Mouse (Mus musculus): ENCODE results near the gene Sspn.

The Sspn gene

GRCm38 (mm10) chr6:145973356-145973755 is 41.9 kb downstream of the Sspn start:
- DNase-seq (ENCODE audit: low spot score in 2 of 2), result no peak

DNA sequence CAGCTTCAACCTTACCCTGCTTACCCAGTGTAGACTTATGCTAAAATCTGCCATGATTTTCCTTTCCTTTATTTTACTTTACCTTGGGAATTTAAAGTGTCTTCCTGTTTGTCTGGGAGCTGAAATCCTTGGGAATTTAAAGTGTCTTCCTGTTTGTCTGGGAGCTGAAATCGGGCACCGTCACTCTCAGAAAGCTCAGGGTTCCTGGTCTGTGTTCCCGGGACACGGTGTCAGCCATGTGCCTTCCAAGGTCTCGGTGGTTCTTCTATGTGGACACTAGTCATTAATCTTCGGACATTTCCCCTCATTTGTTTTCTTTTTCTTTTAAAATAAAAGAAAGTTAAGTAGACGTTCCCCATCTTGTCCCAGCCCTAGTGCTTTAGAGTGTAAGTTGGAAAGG is 43.3 kb downstream of the Sspn start:
- DNase-seq (ENCODE audit: low spot score in 2 of 2), result no peak

GRCm38 (mm10) chr6:145977344-145977743 is 45.9 kb downstream of the Sspn start:
- no peak for DNase-seq (ENCODE audit: low spot score in 2 of 2)

DNA sequence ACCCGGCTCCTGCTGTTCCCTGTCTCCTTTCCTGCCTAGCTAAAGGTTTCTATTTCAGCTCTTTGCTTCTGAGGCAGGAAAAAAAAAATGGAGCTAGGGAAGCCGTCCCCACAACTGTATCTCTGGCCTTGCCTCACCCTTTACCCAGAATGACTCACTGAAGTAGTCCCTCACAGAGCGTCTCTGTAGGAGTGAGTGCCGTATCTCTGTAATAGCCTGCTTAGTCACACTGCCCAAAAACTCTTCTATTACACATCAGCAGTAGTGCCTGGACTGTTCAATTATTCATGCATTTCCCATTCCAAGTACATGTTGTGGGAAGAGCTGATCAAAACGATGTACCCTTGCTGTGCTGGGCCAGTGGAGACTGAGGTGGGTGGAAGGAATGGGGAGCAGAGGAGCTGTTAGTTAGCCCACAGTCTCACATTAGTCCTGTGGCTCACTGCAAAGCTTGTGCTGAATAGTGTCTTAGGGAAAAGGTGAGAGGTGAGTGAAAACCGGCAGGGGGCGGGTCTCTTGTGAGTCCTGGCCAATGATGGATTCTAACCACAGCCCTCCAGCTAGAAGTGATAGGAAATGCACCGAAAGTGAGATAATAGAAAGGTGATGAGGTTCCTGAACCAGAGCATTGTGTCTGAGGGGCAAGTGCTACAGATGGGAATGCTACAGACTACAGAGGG is 46.5 kb downstream of the Sspn start:
- DNase-seq (ENCODE audit: low spot score in 2 of 2), result peak in 1 of 2 experiments; percentile 33

DNA sequence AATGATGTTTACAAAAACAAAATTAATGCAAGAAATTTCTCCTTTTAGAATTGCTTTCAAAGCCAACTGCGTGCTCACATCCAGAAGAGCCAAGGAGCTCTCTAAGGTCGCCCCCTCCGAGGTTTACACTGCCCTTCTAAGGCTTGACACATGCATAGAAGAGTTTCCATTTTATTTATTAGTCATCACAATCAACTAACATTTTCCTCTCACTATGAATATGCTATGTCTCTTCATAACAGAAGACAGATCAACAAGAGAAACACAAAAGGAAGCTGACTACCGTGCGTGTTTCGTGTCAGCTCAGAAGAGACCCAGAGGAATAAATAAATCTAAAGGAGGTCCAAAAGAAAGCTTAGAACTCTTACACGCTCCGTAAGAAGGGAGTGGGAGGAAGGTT is 49.6 kb downstream of the Sspn start:
- no peak for DNase-seq (ENCODE audit: low spot score in 2 of 2)

DNA sequence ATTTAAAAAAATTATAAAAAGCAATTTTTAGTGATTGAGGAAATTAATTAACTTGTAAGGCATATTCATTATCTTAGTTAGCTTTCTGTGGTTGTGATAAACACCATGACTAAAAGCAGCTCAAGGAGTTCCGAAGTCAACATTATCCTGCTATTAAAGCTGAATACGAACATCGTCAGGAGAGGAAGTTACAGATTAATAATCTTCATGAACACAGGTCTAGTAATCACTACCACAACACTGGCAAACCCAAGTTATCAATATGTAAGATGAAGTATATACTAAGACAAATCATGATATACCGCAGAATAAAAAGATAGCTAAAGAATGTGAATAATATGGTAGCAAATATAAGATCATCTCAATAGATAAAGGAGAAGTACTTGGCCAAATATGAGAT is 50.9 kb downstream of the Sspn start:
- no peak for DNase-seq (ENCODE audit: low spot score in 2 of 2)

DNA sequence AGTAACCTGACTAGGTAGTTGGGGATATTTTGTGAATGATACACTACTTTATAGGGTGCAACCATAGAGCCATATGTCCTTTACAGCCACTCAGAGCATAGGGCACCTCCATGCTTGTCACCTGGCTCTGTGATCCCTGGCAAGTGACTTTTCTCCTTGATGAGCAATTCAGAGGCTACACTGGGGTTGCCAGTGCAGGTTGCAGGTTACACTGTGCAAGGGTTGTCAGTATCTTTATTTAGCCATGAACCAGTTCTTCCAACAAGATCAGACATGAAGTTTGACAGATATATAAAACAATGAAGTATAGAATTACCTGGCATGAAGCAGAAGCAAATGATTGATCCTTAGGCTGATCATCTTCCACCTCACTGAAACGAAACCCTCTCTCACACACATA is 59.1 kb downstream of the Sspn start:
- peak in 1 of 2 experiments; percentile 42 for DNase-seq (ENCODE audit: low spot score in 2 of 2)

GRCm38 (mm10) chr6:145992526-145992925 is 61.1 kb downstream of the Sspn start:
- no peak for DNase-seq (ENCODE audit: low spot score in 2 of 2)

- DNase-seq (ENCODE audit: low spot score in 2 of 2), result peak in 1 of 2 experiments; percentile 21
These were observed 61.5 kb downstream of the Sspn start for GRCm38 (mm10) chr6:145992985-145993384.

- peak; percentile 47 to 83 for DNase-seq (ENCODE audit: low spot score in 2 of 2)
These were observed 67.0 kb downstream of the Sspn start for GRCm38 (mm10) chr6:145998314-145999007.

- DNase-seq (ENCODE audit: low spot score in 2 of 2), result no peak
These were observed 69.3 kb downstream of the Sspn start for GRCm38 (mm10) chr6:146000767-146001166.

GRCm38 (mm10) chr6:146001396-146002191 is 70.2 kb downstream of the Sspn start:
- no peak for DNase-seq (ENCODE audit: low spot score in 2 of 2)

DNA sequence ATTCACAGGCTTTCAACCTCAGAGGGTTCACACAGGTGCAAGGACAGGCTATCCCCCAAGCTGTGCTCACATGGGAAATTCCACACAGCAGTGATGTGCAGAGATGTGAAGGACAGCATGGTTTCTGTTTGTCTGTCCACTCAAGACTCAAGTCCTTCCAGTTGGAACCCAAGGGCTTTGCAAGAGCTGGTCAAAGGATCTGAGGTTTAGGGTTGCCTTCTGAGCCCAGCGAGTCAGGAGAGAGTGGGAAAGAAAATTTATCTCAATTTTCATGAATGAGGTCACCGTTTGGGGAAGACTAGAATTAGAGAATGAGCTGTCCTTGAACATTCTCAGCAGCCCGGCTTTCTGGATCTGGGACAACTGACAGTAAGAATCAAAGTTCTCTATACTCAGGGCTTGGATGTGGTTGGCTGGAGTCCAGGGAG is 72.7 kb downstream of the Sspn start:
- DNase-seq (ENCODE audit: low spot score in 2 of 2), result no peak

DNA sequence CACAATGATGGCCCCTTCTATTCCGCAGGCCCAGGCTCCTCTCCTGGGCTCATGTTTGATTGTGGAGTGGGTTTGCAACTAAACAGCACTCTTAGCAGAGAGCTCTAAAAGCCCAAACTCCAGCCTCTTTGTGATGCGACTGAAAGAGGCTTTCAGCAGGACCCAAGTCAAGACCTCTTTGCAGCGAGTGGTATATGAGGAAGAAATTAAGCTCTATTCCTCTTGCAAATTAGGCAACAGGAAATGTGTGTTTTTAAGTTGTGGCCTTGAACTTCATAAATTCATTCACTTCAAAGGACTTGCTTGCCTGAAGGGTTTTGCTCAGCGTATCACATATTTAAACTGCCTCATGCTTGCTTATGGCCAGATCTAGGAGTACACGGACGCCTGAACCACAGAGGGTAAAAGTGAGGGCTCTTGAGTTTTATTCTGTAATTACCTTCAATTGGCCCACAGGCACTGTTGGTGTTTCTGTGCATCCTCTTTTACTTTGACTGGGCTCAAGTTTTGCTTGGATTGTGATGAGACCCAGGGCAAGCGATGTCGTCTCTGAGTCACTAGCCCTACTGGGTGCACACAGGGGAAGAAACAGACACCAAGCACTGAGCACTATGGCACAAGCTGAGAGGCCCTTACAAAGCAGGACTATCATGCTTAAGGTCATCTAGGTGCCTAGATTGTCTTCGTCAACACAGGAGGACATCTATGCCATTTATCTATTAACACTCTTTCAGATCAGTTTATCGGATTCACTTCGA is 73.9 kb downstream of the Sspn start:
- DNase-seq (ENCODE audit: low spot score in 2 of 2), result no peak

- DNase-seq (ENCODE audit: low spot score in 2 of 2), result no peak
These were observed 74.6 kb downstream of the Sspn start for GRCm38 (mm10) chr6:146005935-146006564.

GRCm38 (mm10) chr6:146006753-146007152 is 75.3 kb downstream of the Sspn start:
- no peak for DNase-seq (ENCODE audit: low spot score in 2 of 2)

DNA sequence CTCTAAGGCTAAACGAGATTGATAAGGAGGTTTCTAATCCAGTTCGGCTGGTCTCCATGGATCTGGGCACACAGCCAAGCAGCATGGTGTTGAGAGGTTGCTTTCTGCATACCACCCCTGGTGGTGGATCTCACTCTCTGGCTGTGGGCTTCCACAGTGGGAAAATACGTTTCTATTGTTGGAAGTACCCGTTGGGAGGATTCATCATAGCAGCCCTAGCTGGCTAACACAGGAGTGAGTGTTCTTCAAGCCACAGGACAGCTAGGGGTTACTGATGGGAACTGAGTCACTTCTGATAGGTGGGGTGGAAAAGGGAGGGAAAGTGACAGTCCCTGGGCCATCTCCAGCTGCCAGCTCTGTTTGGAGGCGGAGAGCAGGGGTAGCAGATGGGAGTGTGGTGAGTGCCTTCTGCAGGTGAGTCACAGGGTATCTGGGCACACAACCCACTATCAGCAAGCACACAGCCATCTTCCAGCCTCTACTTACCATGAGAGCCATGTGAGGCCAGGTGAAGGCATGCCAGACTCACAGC is 77.1 kb downstream of the Sspn start:
- no peak for DNase-seq (ENCODE audit: low spot score in 2 of 2)

DNA sequence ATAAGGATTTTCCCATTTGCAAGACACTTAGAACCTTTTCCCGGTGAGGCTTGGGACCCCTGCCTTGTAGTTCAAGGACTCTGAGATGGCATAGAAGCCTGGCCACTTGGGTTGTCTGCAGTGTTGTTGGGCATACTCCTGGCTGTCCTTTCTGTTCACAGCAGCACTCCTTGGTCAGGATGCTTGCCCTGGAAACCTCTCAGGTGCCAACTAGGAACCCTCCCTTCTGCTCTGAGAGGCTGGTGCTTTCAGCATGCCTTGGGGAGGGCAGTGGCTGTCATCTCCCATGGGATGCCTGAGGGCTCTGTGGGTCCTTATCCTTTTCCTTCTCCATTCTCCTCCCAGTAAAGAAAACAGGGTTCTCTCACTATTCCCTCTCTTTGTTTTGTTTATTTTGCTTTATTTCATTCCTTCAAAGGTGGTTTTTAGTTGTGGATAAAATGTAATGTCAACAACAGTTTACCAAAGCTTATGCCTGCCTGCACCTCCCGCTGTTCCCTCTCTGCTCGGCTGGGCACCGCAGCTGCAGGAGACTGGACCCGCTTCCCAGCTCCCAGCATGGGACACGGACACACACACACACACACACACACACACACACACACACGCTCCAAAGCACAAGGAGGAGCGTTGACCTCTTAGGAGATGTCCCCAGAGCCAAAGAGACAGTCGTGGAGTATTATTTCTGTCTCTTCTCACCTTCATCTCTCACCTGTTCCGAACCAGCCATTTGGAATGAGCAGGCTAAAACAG is 77.9 kb downstream of the Sspn start:
- DNase-seq (ENCODE audit: low spot score in 2 of 2), result no peak

DNA sequence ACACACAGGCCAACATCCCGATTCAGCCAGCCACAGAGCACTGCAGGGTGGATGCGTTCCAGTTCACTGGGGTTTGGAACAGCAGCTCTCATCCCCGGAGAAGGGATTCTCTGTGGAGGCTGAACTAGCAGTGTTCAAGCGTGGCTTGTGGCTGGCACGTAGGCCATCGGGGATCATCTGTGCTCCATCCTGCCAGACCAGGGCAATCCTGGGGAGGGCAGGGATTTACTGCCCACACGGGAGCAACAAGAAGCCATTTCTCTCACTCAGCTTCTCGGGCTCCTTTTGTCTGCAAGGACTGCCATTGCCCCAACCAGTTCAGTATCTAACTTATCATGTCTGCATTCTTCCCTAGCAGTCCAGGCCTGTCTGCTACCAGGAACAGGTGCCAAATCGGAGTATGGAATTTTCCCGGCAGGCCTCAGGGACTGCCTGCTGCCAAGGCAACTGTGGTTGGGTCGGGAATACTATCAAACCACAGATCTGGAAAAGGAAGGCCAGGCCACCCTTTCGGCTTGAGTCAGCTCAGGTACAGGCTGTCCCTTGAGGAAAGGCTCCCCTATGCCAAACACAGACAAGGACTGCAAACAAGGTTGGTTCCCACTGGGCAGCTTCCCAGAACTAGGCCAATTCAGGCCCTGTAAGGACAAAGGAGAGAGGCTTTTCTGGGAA is 78.8 kb downstream of the Sspn start:
- no peak for DNase-seq (ENCODE audit: low spot score in 2 of 2)

GRCm38 (mm10) chr6:146014312-146014711 is 82.9 kb downstream of the Sspn start:
- DNase-seq (ENCODE audit: low spot score in 2 of 2), result no peak
